Mouse (Mus musculus): Measurements from ENCODE around the gene Ramp2.

GRCm38 (mm10) chr11:101211970-101212369 is 33.9 kb upstream of the Ramp2 start:
- peak; percentile 47; the same call in 1 of the 2 replicates for TF ChIP-seq CTCF (IDR thresholded peaks at IDR 0.05; ENCODE audit: insufficient read depth, low read length)
- no peak for TF ChIP-seq POLR2A (IDR thresholded peaks at IDR 0.05; ENCODE audit: borderline replicate concordance, extremely low read depth, low read depth, low read length)
